32 mouse cellular contexts compared by ENCODE assay signal in genomic region chr14:124174111-124174510, GRCm38 (mm10).
"Had no signal": no experiment of that assay in that cellular context is flagged by ENCODE, and none has a peak within 500 bp of the region (broad histone marks: within the 10 kb centered on the region; RNA-seq: fewer than 3 reads in every experiment).

No protein-coding gene starts in this region.

- H3K9me3 ChIP-seq: limb, embryonic 10.5 days; limb, embryonic 12.5 days; limb, embryonic 13.5 days; limb, embryonic 15.5 days; liver, embryonic 12.5 days; liver, embryonic 13.5 days; liver, embryonic 15.5 days; lung, embryonic 15.5 days; megakaryocyte, embryonic 14.5 days; midbrain, embryonic 10.5 days; midbrain, embryonic 12.5 days; midbrain, embryonic 13.5 days; midbrain, embryonic 15.5 days; neural tube, embryonic 12.5 days had no signal

- H3K27ac ChIP-seq: limb, embryonic 10.5 days; limb, embryonic 12.5 days; limb, embryonic 13.5 days; limb, embryonic 15.5 days; liver, embryonic 12.5 days; liver, embryonic 13.5 days; liver, embryonic 14.5 days; liver, embryonic 15.5 days; lung, embryonic 15.5 days; macrophage; midbrain, embryonic 10.5 days; midbrain, embryonic 12.5 days; midbrain, embryonic 13.5 days; midbrain, embryonic 15.5 days; neural tube, embryonic 12.5 days had no signal

- H3K27me3 ChIP-seq: limb, embryonic 12.5 days; limb, embryonic 13.5 days; limb, embryonic 15.5 days; liver, embryonic 12.5 days; liver, embryonic 13.5 days; liver, embryonic 15.5 days; lung, embryonic 15.5 days; megakaryocyte, embryonic 14.5 days; midbrain, embryonic 12.5 days; midbrain, embryonic 13.5 days; midbrain, embryonic 15.5 days; neural tube, embryonic 12.5 days had no signal

- H3K9ac ChIP-seq: limb, embryonic 12.5 days; limb, embryonic 13.5 days; limb, embryonic 15.5 days; liver, embryonic 12.5 days; liver, embryonic 13.5 days; liver, embryonic 14.5 days; liver, embryonic 15.5 days; liver, postnatal 0 days; lung, embryonic 14.5 days; lung, embryonic 15.5 days; midbrain, embryonic 12.5 days; midbrain, embryonic 13.5 days; midbrain, embryonic 15.5 days; neural tube, embryonic 12.5 days had no signal

- H3K4me3 ChIP-seq: limb, embryonic 10.5 days; limb, embryonic 12.5 days; limb, embryonic 13.5 days; limb, embryonic 15.5 days; liver, embryonic 12.5 days; liver, embryonic 13.5 days; liver, embryonic 15.5 days; lung, embryonic 15.5 days; megakaryocyte, embryonic 14.5 days; midbrain, embryonic 10.5 days; midbrain, embryonic 12.5 days; midbrain, embryonic 13.5 days; midbrain, embryonic 15.5 days; myocyte; neural tube, embryonic 12.5 days had no signal

- H3K4me1 ChIP-seq: limb, embryonic 10.5 days; limb, embryonic 12.5 days; limb, embryonic 13.5 days; limb, embryonic 15.5 days; liver, embryonic 12.5 days; liver, embryonic 13.5 days; liver, embryonic 15.5 days; lung, embryonic 15.5 days; megakaryocyte, embryonic 14.5 days; midbrain, embryonic 10.5 days; midbrain, embryonic 12.5 days; midbrain, embryonic 13.5 days; midbrain, embryonic 15.5 days; neural tube, embryonic 12.5 days had no signal

- DNase-seq: left cerebral cortex, postnatal 4 days; liver; liver, embryonic 13.5 days; liver, postnatal 0 days; lung, adult 18-20 months; lung, adult 2 months; lung, embryonic 14.5 days; lung, postnatal 10 days; lung, postnatal 14 days; lung, postnatal 36 days; lung, postnatal 4 days; midbrain, embryonic 14.5 days had no signal

- H3K4me2 ChIP-seq: limb, embryonic 12.5 days; limb, embryonic 13.5 days; limb, embryonic 15.5 days; liver, embryonic 11.5 days; liver, embryonic 12.5 days; liver, embryonic 13.5 days; liver, embryonic 15.5 days; lung, embryonic 14.5 days; lung, embryonic 15.5 days; midbrain, embryonic 11.5 days; midbrain, embryonic 12.5 days; midbrain, embryonic 13.5 days; midbrain, embryonic 15.5 days; neural tube, embryonic 12.5 days had no signal

- H3K36me3 ChIP-seq: limb, embryonic 10.5 days; limb, embryonic 12.5 days; limb, embryonic 13.5 days; limb, embryonic 15.5 days; liver, embryonic 12.5 days; liver, embryonic 13.5 days; liver, embryonic 15.5 days; lung, embryonic 15.5 days; midbrain, embryonic 10.5 days; midbrain, embryonic 12.5 days; midbrain, embryonic 13.5 days; midbrain, embryonic 15.5 days; neural tube, embryonic 12.5 days had no signal

- ATAC-seq: liver, embryonic 12.5 days; liver, postnatal 0 days; lung, postnatal 0 days; midbrain, embryonic 13.5 days; midbrain, embryonic 15.5 days; midbrain, embryonic 16.5 days had no signal
